Mouse (Mus musculus): ENCODE measurements around the gene Ptger1.

- no peak for TF ChIP-seq CTCF (conservative IDR thresholded peaks at IDR 0.05; ENCODE audit: low read length)
- no peak for TF ChIP-seq NANOG (IDR thresholded peaks at IDR 0.05; ENCODE audit: borderline replicate concordance, low read length)
- no peak for TF ChIP-seq POU5F1 (IDR thresholded peaks at IDR 0.05; ENCODE audit: borderline replicate concordance, low read length)
Measured at GRCm38 (mm10) chr8:83621691-83622388, 44.6 kb upstream of the Ptger1 start.
